ENCODE assay signal across 23 mouse cellular contexts in genomic region chr15:80490151-80490550, GRCm38 (mm10).
DNase-seq lines count a peak whose midpoint lies in the region; ATAC-seq and TF ChIP-seq lines count a peak whose summit lies in the region.
"Had no signal": no experiment of that assay in that cellular context is flagged by ENCODE, and none has a peak within 500 bp of the region (broad histone marks: within the 10 kb centered on the region; RNA-seq: fewer than 3 reads in every experiment).

No protein-coding gene starts in this region.

- peak; percentile 34; the same call in 1 of the 2 replicates for TF ChIP-seq CTCF in cerebellum, adult 2 months (IDR thresholded peaks at IDR 0.05; ENCODE audit: borderline replicate concordance, insufficient read depth, low read depth, low read length)

- H3K4me1 ChIP-seq in cerebellum, adult 2 months (ENCODE audit: control insufficient read depth, insufficient read depth, low read length), result no peaks in the 10 kb centered on the region
- H3K4me1 ChIP-seq: forebrain, embryonic 15.5 days had no signal

- H3K4me3 ChIP-seq in cerebellum, adult 2 months (replicated peaks; ENCODE audit: insufficient read depth, low read depth, low read length), result no peak overlapping the region
- H3K4me3 ChIP-seq: embryonic facial prominence, embryonic 10.5 days; embryonic facial prominence, embryonic 12.5 days; forebrain, embryonic 13.5 days; forebrain, embryonic 15.5 days; gastrocnemius, adult 2 months had no signal

- WGBS in cerebellum, adult 2 months, result 50% methylated on average over 5 of the region's 5 CpGs

- no peak for DNase-seq in cerebellum, postnatal 4 days (ENCODE audit: low spot score in 2 of 2)
- DNase-seq in cerebellum, adult 2 months, result peak in 1 of 2 experiments; percentile 38
- no peak for DNase-seq in cerebellum, adult 9-10 months
- peak; percentile 26 to 29 for DNase-seq in cerebellum, postnatal 14 days
- DNase-seq in cerebellum, adult 11 months, result no peak
- DNase-seq in brain, adult 2 months (ENCODE audit: low read depth, low spot score), result peak; percentile 58
- DNase-seq in thymus, postnatal 25 days, result no peak
- DNase-seq: adrenal gland, adult 8-10 months; adrenal gland, postnatal 14 days; adrenal gland, postnatal 36 days; B cell, adult 2 months; forebrain, postnatal 0 days; gastrocnemius, adult 2 months; gastrocnemius, postnatal 10 days had no signal

- TF ChIP-seq POLR2A in cerebellum, adult 2 months (IDR thresholded peaks at IDR 0.05; ENCODE audit: borderline replicate concordance, insufficient read depth, low read length), result no peak

- H3K27me3 ChIP-seq in cerebellum, adult 2 months (ENCODE audit: control insufficient read depth, insufficient read depth, low read length), result no peaks in the 10 kb centered on the region
- H3K27me3 ChIP-seq: CH12.LX; forebrain, embryonic 13.5 days; forebrain, embryonic 15.5 days; Patski had no signal

- H3K27ac ChIP-seq in cerebellum, adult 2 months (ENCODE audit: insufficient read depth, low read length), result no peak overlapping the region
- H3K27ac ChIP-seq: embryonic facial prominence, embryonic 10.5 days; embryonic facial prominence, embryonic 12.5 days; forebrain, embryonic 13.5 days; forebrain, embryonic 15.5 days; gastrocnemius, adult 2 months had no signal

- 0 out of 2 replicates have a peak, but pooled peaks have one; percentile 66 for ATAC-seq in cerebellum, adult (ENCODE audit: insufficient number of reproducible peaks, low FRiP score, low TSS enrichment)
- ATAC-seq: activated CD4-positive, CD25-positive, alpha-beta regulatory T cell, adult 4 months; CD4-positive, CD25-positive, alpha-beta regulatory T cell, adult 4 months; forebrain, embryonic 13.5 days; forebrain, embryonic 15.5 days; forebrain, postnatal 0 days; Patski had no signal

Comparison
In these comparisons a context has a peak if more than half of its experiments do, and no peak if none do; other contexts are left out.
1. DNase-seq: peak in cerebellum, postnatal 14 days (2 of 2) and brain, adult 2 months (single experiment); none in cerebellum, postnatal 4 days (0 of 2), cerebellum, adult 9-10 months (single experiment), cerebellum, adult 11 months (single experiment) and thymus, postnatal 25 days (single experiment).